Mouse (Mus musculus): ENCODE results near the gene Mink1. TPM values are rescaled to one million over a fixed set of nuclear protein-coding genes. Genes with fewer than 3 reads are reported as not detected.
A peak's percentile ranks its signal among the peaks of the same experiment; 100 is the strongest.

Mink1 gene
- polyA plus RNA-seq, 1 experiment from 2014 or later, result 15.9 TPM

GRCm38 (mm10) chr11:70598451-70598953, 35.8 kb downstream of the Mink1 start:
- ATAC-seq (ENCODE audit: low FRiP score, low TSS enrichment), result no peak
- no peaks in the 10 kb centered on the region for H3K9me3 ChIP-seq (ENCODE audit: low read length)
- no peak overlapping the region for H3K27ac ChIP-seq (ENCODE audit: low read length)
- no peak overlapping the region for H3K4me2 ChIP-seq (replicated peaks; ENCODE audit: low read depth, low read length)
- H3K4me3 ChIP-seq (ENCODE audit: low read length), result no peak overlapping the region
- H3K4me1 ChIP-seq (ENCODE audit: insufficient read depth, low read length), result peaks cover 12% of the 10 kb centered on the region
- peaks cover 33% of the 10 kb centered on the region for H3K36me3 ChIP-seq (ENCODE audit: insufficient read depth, low read length)
- 88% methylated on average over 9 of the region's 9 CpGs for WGBS
- H3K9ac ChIP-seq (replicated peaks; ENCODE audit: low read length), result no peak overlapping the region
- H3K27me3 ChIP-seq (ENCODE audit: insufficient read depth, low read length), result no peaks in the 10 kb centered on the region

GRCm38 (mm10) chr11:70605024-70605566, 42.4 kb downstream of the Mink1 start:
- no peaks in the 10 kb centered on the region for H3K27me3 ChIP-seq (ENCODE audit: insufficient read depth, low read length)
- H3K9me3 ChIP-seq (ENCODE audit: low read length), result no peaks in the 10 kb centered on the region
- H3K4me2 ChIP-seq (replicated peaks; ENCODE audit: low read depth, low read length), result no peak overlapping the region
- ATAC-seq (ENCODE audit: low FRiP score, low TSS enrichment), result no peak
- no peak overlapping the region for H3K9ac ChIP-seq (replicated peaks; ENCODE audit: low read length)
- peaks cover 78% of the 10 kb centered on the region for H3K36me3 ChIP-seq (ENCODE audit: insufficient read depth, low read length)
- 54% methylated on average over 14 of the region's 14 CpGs for WGBS
- H3K27ac ChIP-seq (ENCODE audit: low read length), result no peak overlapping the region
- no peak overlapping the region for H3K4me3 ChIP-seq (ENCODE audit: low read length)
- H3K4me1 ChIP-seq (ENCODE audit: insufficient read depth, low read length), result peaks cover 11% of the 10 kb centered on the region; the same call in 1 of the 2 replicates

- Histone ChIP-seq H3K9ac (replicated peaks; ENCODE audit: low read length) (no peak overlapping the region), H3K36me3 (ENCODE audit: insufficient read depth, low read length) (peaks cover 89% of the 10 kb centered on the region), H3K9me3 (ENCODE audit: low read length) (no peaks in the 10 kb centered on the region), H3K4me2 (replicated peaks; ENCODE audit: low read depth, low read length) (no peak overlapping the region), H3K27me3 (ENCODE audit: insufficient read depth, low read length) (no peaks in the 10 kb centered on the region), H3K4me3 (ENCODE audit: low read length) (no peak overlapping the region), H3K27ac (ENCODE audit: low read length) (no peak overlapping the region), H3K4me1 (ENCODE audit: insufficient read depth, low read length) (peaks cover 11% of the 10 kb centered on the region; the same call in 1 of the 2 replicates)
- WGBS, result 72% methylated on average over 12 of the region's 12 CpGs
- no peak for ATAC-seq (ENCODE audit: low FRiP score, low TSS enrichment)
These were observed 44.0 kb downstream of the Mink1 start for GRCm38 (mm10) chr11:70606717-70607116.

GRCm38 (mm10) chr11:70607611-70608010, 44.9 kb downstream of the Mink1 start:
- H3K4me3 ChIP-seq (ENCODE audit: low read length), result no peak overlapping the region
- WGBS, result 90% methylated on average over 9 of the region's 9 CpGs
- no peak overlapping the region for H3K4me2 ChIP-seq (replicated peaks; ENCODE audit: low read depth, low read length)
- no peaks in the 10 kb centered on the region for H3K9me3 ChIP-seq (ENCODE audit: low read length)
- no peak overlapping the region for H3K9ac ChIP-seq (replicated peaks; ENCODE audit: low read length)
- peaks cover 11% of the 10 kb centered on the region; the same call in 1 of the 2 replicates for H3K4me1 ChIP-seq (ENCODE audit: insufficient read depth, low read length)
- no peak overlapping the region for H3K27ac ChIP-seq (ENCODE audit: low read length)
- peaks cover 89% of the 10 kb centered on the region for H3K36me3 ChIP-seq (ENCODE audit: insufficient read depth, low read length)
- ATAC-seq (ENCODE audit: low FRiP score, low TSS enrichment), result no peak
- H3K27me3 ChIP-seq (ENCODE audit: insufficient read depth, low read length), result no peaks in the 10 kb centered on the region

- 73% methylated on average over 26 of the region's 26 CpGs for WGBS
- ATAC-seq (ENCODE audit: low FRiP score, low TSS enrichment), result peak; percentile 77
- peaks cover 91% of the 10 kb centered on the region for H3K36me3 ChIP-seq (ENCODE audit: insufficient read depth, low read length)
These were observed 45.8 kb downstream of the Mink1 start for GRCm38 (mm10) chr11:70608381-70609066.

GRCm38 (mm10) chr11:70610752-70611151, 48.1 kb downstream of the Mink1 start:
- WGBS, result 87% methylated on average over 4 of the region's 4 CpGs
- Histone ChIP-seq H3K36me3 (ENCODE audit: insufficient read depth, low read length) (peaks cover 68% of the 10 kb centered on the region), H3K9ac (replicated peaks; ENCODE audit: low read length) (no peak overlapping the region), H3K4me2 (replicated peaks; ENCODE audit: low read depth, low read length) (no peak overlapping the region), H3K4me3 (ENCODE audit: low read length) (no peak overlapping the region), H3K9me3 (ENCODE audit: low read length) (no peaks in the 10 kb centered on the region), H3K27ac (ENCODE audit: low read length) (no peak overlapping the region), H3K4me1 (ENCODE audit: insufficient read depth, low read length) (peaks cover 24% of the 10 kb centered on the region), H3K27me3 (ENCODE audit: insufficient read depth, low read length) (no peaks in the 10 kb centered on the region)
- ATAC-seq (ENCODE audit: low FRiP score, low TSS enrichment), result no peak

More at GRCm38 (mm10) chr11:70608381-70609066, 45.8 kb downstream of the Mink1 start:
- H3K27me3 ChIP-seq (ENCODE audit: insufficient read depth, low read length), result no peaks in the 10 kb centered on the region
- H3K4me2 ChIP-seq (replicated peaks; ENCODE audit: low read depth, low read length), result no peak overlapping the region
- H3K4me3 ChIP-seq (ENCODE audit: low read length), result no peak overlapping the region
- peaks cover 11% of the 10 kb centered on the region; the same call in 1 of the 2 replicates for H3K4me1 ChIP-seq (ENCODE audit: insufficient read depth, low read length)
- H3K9me3 ChIP-seq (ENCODE audit: low read length), result no peaks in the 10 kb centered on the region
- no peak overlapping the region for H3K9ac ChIP-seq (replicated peaks; ENCODE audit: low read length)
- H3K27ac ChIP-seq (ENCODE audit: low read length), result peak overlapping the region; percentile 16; the same call in 1 of the 2 replicates

GRCm38 (mm10) chr11:70612505-70612904, 49.8 kb downstream of the Mink1 start:
- H3K27ac ChIP-seq (ENCODE audit: low read length), result no peak overlapping the region
- peaks cover 56% of the 10 kb centered on the region for H3K36me3 ChIP-seq (ENCODE audit: insufficient read depth, low read length)
- H3K4me1 ChIP-seq (ENCODE audit: insufficient read depth, low read length), result peaks cover 24% of the 10 kb centered on the region
- 84% methylated on average over 7 of the region's 7 CpGs for WGBS
- H3K27me3 ChIP-seq (ENCODE audit: insufficient read depth, low read length), result no peaks in the 10 kb centered on the region
- no peak for ATAC-seq (ENCODE audit: low FRiP score, low TSS enrichment)
- H3K9me3 ChIP-seq (ENCODE audit: low read length), result no peaks in the 10 kb centered on the region
- H3K4me3 ChIP-seq (ENCODE audit: low read length), result no peak overlapping the region
- H3K4me2 ChIP-seq (replicated peaks; ENCODE audit: low read depth, low read length), result no peak overlapping the region
- no peak overlapping the region for H3K9ac ChIP-seq (replicated peaks; ENCODE audit: low read length)

- peak; percentile 93 for ATAC-seq (ENCODE audit: low FRiP score, low TSS enrichment)
- Histone ChIP-seq H3K36me3 (ENCODE audit: insufficient read depth, low read length) (peaks cover 30% of the 10 kb centered on the region), H3K9ac (replicated peaks; ENCODE audit: low read length) (peak overlapping the region; percentile 33), H3K4me3 (ENCODE audit: low read length) (peak overlapping the region; percentile 43), H3K9me3 (ENCODE audit: low read length) (no peaks in the 10 kb centered on the region), H3K27me3 (ENCODE audit: insufficient read depth, low read length) (no peaks in the 10 kb centered on the region), H3K27ac (ENCODE audit: low read length) (peak overlapping the region; percentile 76), H3K4me2 (replicated peaks; ENCODE audit: low read depth, low read length) (peak overlapping the region; percentile 77), H3K4me1 (ENCODE audit: insufficient read depth, low read length) (peaks cover 13% of the 10 kb centered on the region)
- WGBS, result 1% methylated on average over 17 of the region's 17 CpGs
These were observed 52.4 kb downstream of the Mink1 start for GRCm38 (mm10) chr11:70615074-70615473.

- Histone ChIP-seq H3K4me2 (replicated peaks; ENCODE audit: low read depth, low read length) (peak within 1 kb of the TSS; percentile 77), H3K9me3 (ENCODE audit: low read length) (no peaks in the 10 kb centered on the region), H3K9ac (replicated peaks; ENCODE audit: low read length) (peak within 1 kb of the TSS; percentile 33), H3K4me3 (ENCODE audit: low read length) (peak within 1 kb of the TSS; percentile 43), H3K27ac (ENCODE audit: low read length) (peak within 1 kb of the TSS; percentile 76), H3K36me3 (ENCODE audit: insufficient read depth, low read length) (peaks cover 25% of the 10 kb centered on the region), H3K27me3 (ENCODE audit: insufficient read depth, low read length) (no peaks in the 10 kb centered on the region), H3K4me1 (ENCODE audit: insufficient read depth, low read length) (peaks cover 13% of the 10 kb centered on the region)
- peak; percentile 8; the same call in 1 of the 2 replicates for ATAC-seq (ENCODE audit: low FRiP score, low TSS enrichment)
- 18% methylated on average over 21 of the region's 21 CpGs for WGBS
These were observed 52.9 kb downstream of the Mink1 start, which contains the start of gene 4930544D05Rik for GRCm38 (mm10) chr11:70615516-70616093. 4930544D05Rik (plus strand) TSS chr11:70615848.
